Mouse (Mus musculus): ENCODE data around the gene Vmn2r18.

DNA sequence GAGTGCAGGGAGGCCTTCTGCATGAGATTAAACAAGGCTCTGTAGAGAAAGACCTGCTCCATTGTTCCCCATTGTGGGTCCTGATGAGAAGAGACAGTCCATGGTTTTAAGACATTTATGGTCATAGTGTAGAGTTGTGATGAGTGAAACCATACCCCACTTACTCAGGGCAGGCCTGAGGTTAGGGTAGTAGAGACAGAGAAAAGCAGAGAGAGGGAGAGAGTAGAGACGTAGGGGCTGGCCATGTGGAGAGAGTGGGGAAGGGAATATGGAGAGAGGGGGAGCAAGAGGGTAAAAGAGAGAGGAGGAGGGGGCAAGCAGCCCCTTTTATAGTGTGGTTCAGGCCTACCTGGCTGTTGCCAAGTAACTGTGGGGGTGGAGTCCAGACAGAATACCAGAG, 36.3 kb upstream of the Vmn2r18 start:
- TF ChIP-seq CTCF (IDR thresholded peaks at IDR 0.05; ENCODE audit: control insufficient read depth, insufficient read depth, insufficient read length), result no peak
- no peak for TF ChIP-seq MAX (IDR thresholded peaks at IDR 0.05)
- no peak for TF ChIP-seq MYOD1 (IDR thresholded peaks at IDR 0.05; ENCODE audit: control insufficient read depth, insufficient read length, low read depth)
